Mouse (Mus musculus) hindbrain, embryonic 14.5 days (tissue): ENCODE measurements at regions not wholly inside any gene's neighbourhood (a gene's known extent, or its start where the extent isn't known, plus 50 kb on each side); places are given as distances from the start of the nearest gene placed in this dataset.

Source experiments
- ATAC-seq: fragments of 200-750 bp; cut with Nextera tagmentation; 2 replicates; pipeline ENCODE4 v1.8.0; 2017; ENCODE audit warnings: moderate number of reproducible peaks, mild to moderate bottlenecking, moderate TSS enrichment, moderate library complexity; ENCODE audit not compliant: low FRiP score
- DNase-seq: peaks from one replicate; pipeline ENCODE4 v3.0.0-alpha.2; 2015; ENCODE audit warnings: low spot score
- H3K27ac ChIP-seq: fragments of 300-500 bp; sonication (generic); 2 replicates; pipeline ENCODE4 v1.5.1; 2014; ENCODE audit warnings: mild to moderate bottlenecking, moderate library complexity
- H3K27me3 ChIP-seq: fragments of 300-500 bp; sonication (generic); 2 replicates; pipeline ENCODE4 v1.6.1; 2014; ENCODE audit warnings: mild to moderate bottlenecking, low read length, mixed read lengths; ENCODE audit not compliant: control insufficient read depth, insufficient read depth
- H3K36me3 ChIP-seq: fragments of 300-500 bp; sonication (generic); replicated peaks from 2 replicates; pipeline ENCODE4 v1.6.1; 2014; ENCODE audit not compliant: control insufficient read depth, insufficient read depth
- H3K4me1 ChIP-seq: fragments of 300-500 bp; sonication (generic); replicated peaks from 2 replicates; pipeline ENCODE4 v1.6.1; 2014; ENCODE audit warnings: antibody characterized with exemption, low read length, mixed read lengths; ENCODE audit not compliant: control insufficient read depth, insufficient read depth
- H3K4me2 ChIP-seq: fragments of 300-500 bp; sonication (generic); replicated peaks from 2 replicates; pipeline ENCODE4 v1.6.1; 2014; ENCODE audit warnings: mild to moderate bottlenecking, moderate library complexity
- H3K4me3 ChIP-seq: fragments of 300-500 bp; sonication (generic); replicated peaks from 2 replicates; pipeline ENCODE4 v1.5.1; 2014; ENCODE audit warnings: mild to moderate bottlenecking, low read length
- H3K9ac ChIP-seq: fragments of 300-500 bp; sonication (generic); 2 replicates; pipeline ENCODE4 v1.6.1; 2014
- H3K9me3 ChIP-seq: fragments of 300-500 bp; sonication (generic); 2 replicates; pipeline ENCODE4 v1.6.1; 2016; ENCODE audit warnings: low read length; ENCODE audit not compliant: control insufficient read depth
- WGBS: fragments of 180-500 bp; shearing (Covaris S2); extraction: QIAGEN DNeasy Blood & Tissue Kit; methylation state at CpG from one replicate; pipeline ENCODE4 v1.1.7; 2014; 5-methylcytosine and 5-hydroxymethylcytosine counted together

DNA sequence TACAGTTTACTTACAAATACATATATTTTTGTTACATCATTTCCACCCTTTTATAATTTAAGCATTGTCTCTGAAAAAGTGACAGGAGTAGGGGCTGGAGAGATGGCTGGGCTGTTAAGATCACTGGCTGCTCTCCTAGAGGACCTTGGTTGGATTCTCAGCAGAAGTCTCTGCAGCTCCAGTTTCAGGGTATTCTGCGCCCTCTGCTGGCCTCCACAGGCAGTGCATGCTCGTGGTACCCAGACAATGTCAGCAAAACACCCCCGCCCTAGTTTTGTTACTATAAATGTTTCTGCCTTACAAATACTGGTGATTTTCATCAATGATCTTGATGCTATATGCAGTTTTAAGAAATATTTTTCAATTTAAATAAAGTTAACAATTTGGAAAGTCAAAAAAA is 190.7 kb upstream of the Tas2r134 start:
- no peak for DNase-seq
- ATAC-seq = no peak
- H3K4me3 ChIP-seq = no peak overlapping the region
- H3K4me2 ChIP-seq = no peak overlapping the region
- H3K9me3 ChIP-seq = no peaks in the 10 kb centered on the region
- H3K27ac ChIP-seq = no peak overlapping the region
- no peaks in the 10 kb centered on the region; the same call in 1 of the 2 replicates for H3K4me1 ChIP-seq
- WGBS = 35% methylated on average over 3 of the region's 3 CpGs
- H3K9ac ChIP-seq = no peak overlapping the region
- H3K36me3 ChIP-seq = no peaks in the 10 kb centered on the region
- no peaks in the 10 kb centered on the region for H3K27me3 ChIP-seq

GRCm38 (mm10) chr2:51431564-51431963 is 195.7 kb upstream of the Tas2r134 start:
- ATAC-seq = no peak
- no peak overlapping the region for H3K9ac ChIP-seq
- H3K27ac ChIP-seq = no peak overlapping the region
- H3K27me3 ChIP-seq = no peaks in the 10 kb centered on the region
- 87% methylated on average over 3 of the region's 3 CpGs for WGBS
- H3K4me3 ChIP-seq = no peak overlapping the region
- H3K9me3 ChIP-seq = no peaks in the 10 kb centered on the region
- no peaks in the 10 kb centered on the region for H3K36me3 ChIP-seq
- H3K4me1 ChIP-seq = no peaks in the 10 kb centered on the region
- H3K4me2 ChIP-seq = no peak overlapping the region
- DNase-seq = no peak

GRCm38 (mm10) chr2:51429716-51430115 is 197.6 kb upstream of the Tas2r134 start:
- 72% methylated on average over 5 of the region's 5 CpGs for WGBS
- no peak overlapping the region for H3K4me2 ChIP-seq
- no peak overlapping the region for H3K4me3 ChIP-seq
- H3K27me3 ChIP-seq = no peaks in the 10 kb centered on the region
- no peaks in the 10 kb centered on the region for H3K9me3 ChIP-seq
- H3K27ac ChIP-seq = no peak overlapping the region
- ATAC-seq (no peak), DNase-seq (no peak)
- H3K36me3 ChIP-seq = no peaks in the 10 kb centered on the region
- H3K4me1 ChIP-seq = no peaks in the 10 kb centered on the region
- H3K9ac ChIP-seq = no peak overlapping the region

DNA sequence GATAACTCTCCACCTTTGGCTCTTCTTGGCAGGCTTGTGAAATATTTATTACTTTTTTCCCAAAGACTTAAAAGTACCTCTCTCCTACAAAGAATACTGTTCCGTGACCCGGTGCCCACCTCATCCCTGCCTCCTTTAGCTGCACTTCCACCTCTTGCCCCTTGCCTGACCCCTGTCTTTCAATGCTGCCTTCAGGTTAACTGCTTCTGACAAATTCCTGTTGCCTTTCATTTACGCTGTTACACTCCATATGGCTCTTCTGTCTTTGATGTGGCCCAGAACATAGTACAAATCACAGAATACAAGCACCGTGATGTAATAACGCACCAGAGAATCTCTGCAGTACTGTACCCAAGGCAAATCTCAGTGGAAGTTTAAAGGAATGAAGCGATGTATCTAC is 204.9 kb upstream of the Tas2r134 start:
- no peak overlapping the region for H3K4me3 ChIP-seq
- WGBS = 49% methylated on average over 6 of the region's 6 CpGs
- H3K4me1 ChIP-seq = peaks cover 6% of the 10 kb centered on the region; the same call in 1 of the 2 replicates
- ATAC-seq (no peak), DNase-seq (no peak)
- no peak overlapping the region for H3K9ac ChIP-seq
- H3K4me2 ChIP-seq = no peak overlapping the region
- no peak overlapping the region for H3K27ac ChIP-seq
- no peaks in the 10 kb centered on the region for H3K9me3 ChIP-seq
- H3K36me3 ChIP-seq = no peaks in the 10 kb centered on the region
- H3K27me3 ChIP-seq = no peaks in the 10 kb centered on the region

GRCm38 (mm10) chr2:51417908-51418690 is 209.2 kb upstream of the Tas2r134 start:
- peak overlapping the region; percentile 38 for H3K27ac ChIP-seq
- 51% methylated on average over 10 of the region's 10 CpGs for WGBS
- H3K4me3 ChIP-seq = no peak overlapping the region
- H3K9me3 ChIP-seq = no peaks in the 10 kb centered on the region
- DNase-seq (no peak), ATAC-seq (0 out of 2 replicates have a peak, but pooled peaks have one; percentile 40)
- H3K4me2 ChIP-seq = no peak overlapping the region
- H3K27me3 ChIP-seq = no peaks in the 10 kb centered on the region
- peaks cover 6% of the 10 kb centered on the region; the same call in 1 of the 2 replicates for H3K4me1 ChIP-seq
- no peaks in the 10 kb centered on the region for H3K36me3 ChIP-seq
- H3K9ac ChIP-seq = no peak overlapping the region

DNA sequence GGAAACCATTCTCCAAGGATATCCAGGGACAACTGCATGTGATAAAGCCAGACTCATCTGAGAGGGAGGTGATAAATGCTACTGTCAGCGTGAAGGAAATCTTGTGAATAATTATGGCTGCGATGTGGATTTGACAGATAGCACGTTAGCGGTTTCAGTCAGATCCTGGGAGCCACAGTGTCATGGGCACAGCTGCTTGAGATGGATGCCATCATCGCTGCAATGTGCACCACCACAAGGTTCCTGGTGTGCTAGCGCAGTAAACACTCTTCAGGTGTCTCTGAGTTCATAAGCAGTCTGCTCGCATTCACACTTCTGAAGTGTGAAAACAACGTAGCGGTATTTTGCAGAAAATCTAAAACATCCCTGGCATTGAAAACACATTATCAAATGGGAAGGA is 238.9 kb upstream of the Tas2r134 start:
- 70% methylated on average over 9 of the region's 9 CpGs for WGBS
- Histone ChIP-seq H3K9me3 (no peaks in the 10 kb centered on the region), H3K36me3 (no peaks in the 10 kb centered on the region), H3K4me1 (no peaks in the 10 kb centered on the region), H3K9ac (no peak overlapping the region), H3K4me3 (no peak overlapping the region), H3K27me3 (no peaks in the 10 kb centered on the region), H3K4me2 (no peak overlapping the region), H3K27ac (no peak overlapping the region)
- ATAC-seq = no peak
- DNase-seq = no peak

DNA sequence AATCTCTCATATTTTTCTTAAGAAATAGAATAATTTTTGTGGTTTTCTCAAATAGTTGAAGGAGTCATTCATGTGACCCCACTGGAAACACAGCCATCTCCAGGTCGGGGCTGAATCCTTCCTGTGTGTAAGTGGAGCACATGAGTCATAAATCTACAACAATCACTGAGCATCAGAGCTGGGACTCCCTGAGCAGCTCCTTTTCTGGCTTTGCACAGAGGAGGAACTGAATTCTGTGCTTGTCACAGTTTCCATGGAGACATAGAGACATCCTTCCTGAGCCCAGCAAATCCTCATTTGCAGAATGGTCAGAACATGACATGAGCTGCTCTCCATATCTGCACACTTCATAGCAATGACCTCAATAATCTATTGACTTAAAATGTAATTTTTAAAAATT is 238.2 kb upstream of the Rnd3 start:
- 45% methylated on average over 1 of the region's 1 CpGs for WGBS
- DNase-seq = no peak
- no peak for ATAC-seq
- Histone ChIP-seq H3K4me1 (no peaks in the 10 kb centered on the region), H3K4me3 (no peak overlapping the region), H3K27me3 (no peaks in the 10 kb centered on the region), H3K36me3 (no peaks in the 10 kb centered on the region), H3K27ac (no peak overlapping the region), H3K9ac (no peak overlapping the region), H3K9me3 (no peaks in the 10 kb centered on the region), H3K4me2 (no peak overlapping the region)

DNA sequence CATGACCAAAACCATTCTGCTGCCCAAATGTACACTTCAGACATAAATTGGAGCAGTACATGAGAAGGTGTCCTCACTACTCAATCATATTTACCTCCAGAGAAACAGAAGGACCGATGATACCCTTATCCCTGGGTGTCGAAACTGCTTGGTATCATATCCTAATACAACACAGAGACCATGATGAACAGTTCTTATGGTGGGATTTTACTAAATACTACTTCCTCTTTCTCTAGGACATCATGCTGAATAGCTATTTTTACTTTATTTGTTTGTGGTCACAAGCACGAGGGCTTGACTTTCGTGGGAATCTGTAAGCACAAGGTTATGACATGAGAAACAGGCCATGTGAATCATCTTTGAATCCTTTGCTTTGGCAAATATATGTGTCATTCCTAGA is 227.7 kb upstream of the Rnd3 start:
- no peak overlapping the region for H3K9ac ChIP-seq
- no peaks in the 10 kb centered on the region for H3K27me3 ChIP-seq
- DNase-seq (no peak), ATAC-seq (no peak)
- no peak overlapping the region for H3K4me3 ChIP-seq
- H3K4me1 ChIP-seq = no peaks in the 10 kb centered on the region
- WGBS = 94% methylated on average over 4 of the region's 4 CpGs
- no peaks in the 10 kb centered on the region for H3K36me3 ChIP-seq
- H3K9me3 ChIP-seq = no peaks in the 10 kb centered on the region
- H3K4me2 ChIP-seq = no peak overlapping the region
- no peak overlapping the region for H3K27ac ChIP-seq

DNA sequence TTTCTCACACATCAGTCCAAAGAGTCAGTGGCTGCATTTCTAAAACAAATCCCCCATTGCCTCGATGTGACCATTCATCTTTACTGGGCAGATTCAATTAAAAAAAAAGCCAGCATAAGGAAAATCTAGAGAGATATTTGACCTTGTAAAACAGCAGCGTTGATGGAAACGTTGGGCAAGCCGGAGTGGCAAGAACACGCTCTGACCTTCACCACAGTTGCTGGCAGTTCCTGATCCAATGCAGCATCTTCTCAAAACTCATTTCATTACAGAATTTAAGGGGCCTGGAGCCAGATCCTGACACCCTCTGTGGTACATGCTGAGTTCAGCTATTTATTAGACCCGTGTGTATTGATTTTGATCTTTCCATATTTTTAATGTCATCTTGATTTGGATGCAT is 225.7 kb upstream of the Rnd3 start:
- no peak overlapping the region for H3K9ac ChIP-seq
- no peak overlapping the region for H3K4me2 ChIP-seq
- no peak overlapping the region for H3K4me3 ChIP-seq
- H3K27me3 ChIP-seq = no peaks in the 10 kb centered on the region
- H3K27ac ChIP-seq = no peak overlapping the region
- H3K36me3 ChIP-seq = no peaks in the 10 kb centered on the region
- H3K4me1 ChIP-seq = no peaks in the 10 kb centered on the region
- no peaks in the 10 kb centered on the region for H3K9me3 ChIP-seq
- 86% methylated on average over 6 of the region's 6 CpGs for WGBS
- DNase-seq = no peak
- no peak for ATAC-seq

GRCm38 (mm10) chr2:51372771-51373170 is 223.9 kb upstream of the Rnd3 start:
- Histone ChIP-seq H3K4me3 (no peak overlapping the region), H3K36me3 (no peaks in the 10 kb centered on the region), H3K4me2 (no peak overlapping the region), H3K27me3 (no peaks in the 10 kb centered on the region), H3K9ac (no peak overlapping the region), H3K9me3 (no peaks in the 10 kb centered on the region), H3K27ac (no peak overlapping the region), H3K4me1 (no peaks in the 10 kb centered on the region)
- DNase-seq (no peak), ATAC-seq (no peak)
- WGBS = 89% methylated on average over 3 of the region's 3 CpGs
